Mouse (Mus musculus) cerebellum, adult 2 months (tissue): ENCODE data around the gene Gm6408.
"Not testable (repeated sequence)": the region's sequence is repeated elsewhere in the genome, so short reads cannot be mapped to it uniquely, and the experiment has no call there.

Source experiments
- CTCF ChIP-seq: fragments of 200-500 bp; IDR thresholded peaks from 2 replicates; pipeline ENCODE4 v1.5.1; 2011; ENCODE audit warnings: low read depth, mild to moderate bottlenecking, control low read depth, low read length, moderate library complexity, borderline replicate concordance; ENCODE audit not compliant: insufficient read depth
- POLR2A ChIP-seq: fragments of 200-500 bp; IDR thresholded peaks from 2 replicates; pipeline ENCODE4 v1.6.1; 2011; ENCODE audit warnings: low read length, control low read depth, borderline replicate concordance; ENCODE audit not compliant: insufficient read depth

DNA sequence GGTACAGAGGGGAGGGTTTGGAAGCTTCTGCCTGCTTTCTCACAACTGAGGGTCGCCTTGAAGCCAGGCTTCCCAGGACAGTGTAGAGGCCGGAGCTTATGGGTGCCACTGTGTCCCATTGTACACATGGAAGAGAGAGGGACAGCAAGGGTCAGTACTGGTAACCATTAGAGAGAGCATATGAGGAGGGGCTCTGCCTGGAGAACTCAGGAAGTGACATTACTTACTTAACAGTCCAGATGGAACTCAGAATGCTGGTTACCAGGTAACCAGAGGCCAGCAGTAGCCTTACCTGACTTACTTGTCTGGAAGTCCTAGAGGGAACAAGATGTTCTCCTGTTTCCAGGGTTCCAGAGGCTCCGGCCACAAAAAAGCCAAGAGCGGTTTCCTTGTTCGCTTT is 32.1 kb downstream of the Gm6408 start, which contains the start of gene Gm3402:
- TF ChIP-seq CTCF, POLR2A: not testable (repeated sequence)
